Mouse (Mus musculus) stomach, embryonic 16.5 days (tissue): ENCODE results near the gene Hdac5. TPM values are rescaled to one million over a fixed set of nuclear protein-coding genes. Genes with fewer than 3 reads are reported as not detected.

ENCODE experiments used
- ATAC-seq: fragments of 200-750 bp; cut with Nextera tagmentation; 2 replicates; pipeline ENCODE4 v1.8.0; 2017; ENCODE audit warnings: moderate number of reproducible peaks, moderate TSS enrichment; ENCODE audit not compliant: insufficient read depth, low FRiP score
- H3K27ac ChIP-seq: fragments of 300-500 bp; sonication (generic); 2 replicates; pipeline ENCODE4 v1.5.1; 2014; ENCODE audit warnings: low read length
- H3K27me3 ChIP-seq: fragments of 300-500 bp; sonication (generic); 2 replicates; pipeline ENCODE4 v1.6.1; 2014; ENCODE audit warnings: low read length, control low read depth, mixed read lengths; ENCODE audit not compliant: control insufficient read depth, insufficient read depth
- H3K36me3 ChIP-seq: fragments of 300-500 bp; sonication (generic); 2 replicates; pipeline ENCODE4 v1.6.1; 2014; ENCODE audit warnings: low read length; ENCODE audit not compliant: control insufficient read depth, insufficient read depth
- H3K4me1 ChIP-seq: fragments of 300-500 bp; sonication (generic); 2 replicates; pipeline ENCODE4 v1.6.1; 2014; ENCODE audit warnings: low read length, control low read depth, mixed read lengths; ENCODE audit not compliant: control insufficient read depth, insufficient read depth
- H3K4me2 ChIP-seq: fragments of 300-500 bp; sonication (generic); 2 replicates; pipeline ENCODE4 v1.6.1; 2014; ENCODE audit warnings: low read depth, low read length, mixed read lengths
- H3K4me3 ChIP-seq: fragments of 300-500 bp; sonication (generic); replicated peaks from 2 replicates; pipeline ENCODE4 v1.5.1; 2014; ENCODE audit warnings: mild to moderate bottlenecking, low read length
- H3K9ac ChIP-seq: fragments of 300-500 bp; sonication (generic); 2 replicates; pipeline ENCODE4 v1.6.1; 2014; ENCODE audit warnings: low read length
- H3K9me3 ChIP-seq: fragments of 300-500 bp; sonication (generic); replicated peaks from 2 replicates; pipeline ENCODE4 v1.6.1; 2016; ENCODE audit warnings: low read length, control low read depth; ENCODE audit not compliant: control insufficient read depth
- WGBS: fragments of 180-500 bp; shearing (Covaris S2); extraction: QIAGEN DNeasy Blood & Tissue Kit; methylation state at CpG from one replicate; pipeline ENCODE4 v1.1.7; 2014; 5-methylcytosine and 5-hydroxymethylcytosine counted together
- polyA plus RNA-seq: library from polyadenylated mRNA; unstranded; fragments of >200 nt; fragmentation: Nextera tagmentation; extraction: Ambion mirVana; gene quantifications from 2 replicates; pipeline ENCODE4 v1.2.1, GENCODE M21; 2015

The Hdac5 gene
- polyA plus RNA-seq, 1 experiment from 2014 or later: 60.6 TPM

DNA sequence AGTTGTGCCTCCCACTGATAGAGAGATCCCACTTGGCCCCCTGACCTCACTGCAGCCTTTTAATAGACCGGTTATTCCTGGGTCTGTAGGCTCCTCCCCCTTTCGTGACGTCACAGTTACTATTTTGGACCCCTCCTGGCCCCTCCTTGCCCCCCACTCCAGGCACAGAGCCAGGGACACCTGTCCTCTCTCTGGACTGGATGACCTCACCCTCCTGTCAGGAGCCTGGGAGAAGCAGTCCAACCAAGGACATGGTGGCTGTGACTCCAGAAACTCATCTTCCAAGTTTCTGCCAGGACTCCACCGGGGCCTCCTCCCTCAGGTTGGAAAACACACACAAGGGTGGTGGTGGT lies 10.0 kb downstream of the Hdac5 start:
- Histone ChIP-seq H3K9ac (peak overlapping the region; percentile 33; the same call in 1 of the 2 replicates), H3K4me1 (peaks cover 81% of the 10 kb centered on the region), H3K4me3 (no peak overlapping the region), H3K4me2 (no peak overlapping the region), H3K36me3 (no peaks in the 10 kb centered on the region), H3K27me3 (no peaks in the 10 kb centered on the region), H3K27ac (peak overlapping the region; percentile 91), H3K9me3 (no peaks in the 10 kb centered on the region)
- no peak for ATAC-seq
- 44% methylated on average over 4 of the region's 4 CpGs for WGBS

DNA sequence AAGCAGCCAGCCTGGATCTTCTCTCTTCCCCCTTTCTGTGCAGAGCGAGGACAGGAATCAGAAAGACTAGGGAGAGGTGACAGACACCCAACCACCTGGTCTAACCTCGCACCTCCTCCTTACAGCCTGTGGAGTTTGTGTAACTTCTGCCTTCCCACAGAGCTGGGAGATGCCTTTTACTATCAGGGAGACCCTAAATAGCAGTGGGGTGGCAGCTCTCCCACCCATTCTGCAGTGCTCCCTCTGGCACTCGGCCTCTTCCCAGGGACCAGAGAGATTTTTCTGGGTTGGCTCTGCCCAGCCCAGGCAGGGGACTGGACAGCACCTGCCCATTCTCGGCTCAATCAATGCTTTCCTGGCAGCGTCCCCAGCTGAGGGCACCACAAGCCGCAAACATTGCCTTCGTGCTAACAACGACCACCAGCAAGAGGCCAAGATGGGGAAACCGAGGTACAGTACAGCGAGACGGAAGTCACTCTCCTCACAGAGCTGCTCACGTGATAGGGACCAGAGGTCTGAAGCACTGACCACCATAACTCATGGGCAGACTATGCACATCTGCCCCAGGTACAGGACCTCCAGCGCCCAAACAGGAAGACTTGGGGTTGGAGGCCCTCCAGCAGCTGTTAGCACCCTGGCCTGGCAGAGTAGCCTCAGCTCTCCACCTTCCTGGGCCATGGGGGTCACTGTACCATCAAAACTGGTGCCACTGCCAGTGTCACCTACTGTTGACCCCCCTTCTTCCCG lies 10.5 kb downstream of the Hdac5 start:
- no peak for ATAC-seq
- peaks cover 81% of the 10 kb centered on the region for H3K4me1 ChIP-seq
- WGBS: 48% methylated on average over 13 of the region's 14 CpGs
- peak overlapping the region; percentile 49; the same call in 1 of the 2 replicates for H3K4me3 ChIP-seq
- peak overlapping the region; percentile 33 for H3K9ac ChIP-seq
- peak overlapping the region; percentile 74 for H3K4me2 ChIP-seq
- peak overlapping the region; percentile 91 for H3K27ac ChIP-seq
- H3K36me3 ChIP-seq: no peaks in the 10 kb centered on the region
- H3K9me3 ChIP-seq: no peaks in the 10 kb centered on the region
- H3K27me3 ChIP-seq: no peaks in the 10 kb centered on the region

DNA sequence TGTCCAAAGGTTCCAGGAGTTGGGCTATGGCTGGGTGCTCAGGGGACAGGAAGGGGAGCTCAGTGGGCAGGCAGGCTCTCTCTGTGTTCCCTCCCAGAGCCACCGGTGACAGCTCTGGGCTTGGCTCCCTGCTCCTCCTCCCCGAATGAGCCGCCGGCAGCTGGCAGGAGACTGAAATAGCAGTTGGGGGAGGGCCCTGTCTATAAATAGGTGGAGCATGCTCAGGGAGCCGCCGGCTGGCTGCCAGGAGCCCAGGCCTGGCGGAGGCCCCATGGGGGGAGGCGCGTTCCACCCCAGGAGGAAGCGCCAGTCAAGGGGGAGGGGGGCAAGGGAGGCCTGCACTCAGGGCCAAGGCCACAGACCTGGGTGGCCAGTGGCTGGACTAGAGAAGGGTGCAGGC lies 11.2 kb downstream of the Hdac5 start:
- Histone ChIP-seq H3K9me3 (no peaks in the 10 kb centered on the region), H3K27me3 (no peaks in the 10 kb centered on the region), H3K27ac (peak overlapping the region; percentile 91), H3K9ac (peak overlapping the region; percentile 74), H3K36me3 (no peaks in the 10 kb centered on the region), H3K4me1 (peaks cover 81% of the 10 kb centered on the region), H3K4me3 (peak overlapping the region; percentile 49), H3K4me2 (peak overlapping the region; percentile 74)
- WGBS: 1% methylated on average over 10 of the region's 10 CpGs
- ATAC-seq: peak; percentile 88

DNA sequence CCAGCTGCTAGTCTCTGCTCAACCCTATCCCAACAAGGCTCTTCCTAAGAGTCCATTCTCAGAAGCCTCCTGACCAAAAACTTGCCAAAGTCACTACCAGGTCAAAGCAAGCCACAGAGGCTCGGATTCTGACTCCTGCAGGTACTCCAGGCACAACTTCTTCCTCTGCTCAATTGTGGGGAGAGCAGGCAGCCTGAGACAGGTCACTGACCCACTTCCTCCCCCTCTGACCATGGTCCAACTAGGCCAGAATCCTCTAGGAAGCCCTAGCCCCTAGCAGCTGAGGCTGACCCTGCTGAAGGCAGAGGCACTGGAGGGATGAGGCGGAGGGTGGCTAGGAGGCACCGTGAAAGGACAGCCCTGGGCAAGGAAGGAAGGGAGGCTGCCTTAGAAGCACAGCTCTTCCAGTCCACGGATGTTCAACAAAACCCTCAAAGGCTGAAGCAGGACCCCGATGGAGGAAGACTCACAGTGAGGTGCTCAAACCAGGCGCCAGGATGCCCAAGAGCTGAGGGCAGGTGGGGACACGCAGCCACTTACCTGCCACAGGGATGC lies 12.0 kb downstream of the Hdac5 start:
- ATAC-seq: no peak
- Histone ChIP-seq H3K9me3 (no peaks in the 10 kb centered on the region), H3K4me2 (peak overlapping the region; percentile 74), H3K9ac (peak overlapping the region; percentile 74), H3K4me3 (peak overlapping the region; percentile 49), H3K36me3 (no peaks in the 10 kb centered on the region), H3K27ac (peak overlapping the region; percentile 91), H3K27me3 (no peaks in the 10 kb centered on the region), H3K4me1 (peaks cover 80% of the 10 kb centered on the region)
- 44% methylated on average over 7 of the region's 7 CpGs for WGBS

DNA sequence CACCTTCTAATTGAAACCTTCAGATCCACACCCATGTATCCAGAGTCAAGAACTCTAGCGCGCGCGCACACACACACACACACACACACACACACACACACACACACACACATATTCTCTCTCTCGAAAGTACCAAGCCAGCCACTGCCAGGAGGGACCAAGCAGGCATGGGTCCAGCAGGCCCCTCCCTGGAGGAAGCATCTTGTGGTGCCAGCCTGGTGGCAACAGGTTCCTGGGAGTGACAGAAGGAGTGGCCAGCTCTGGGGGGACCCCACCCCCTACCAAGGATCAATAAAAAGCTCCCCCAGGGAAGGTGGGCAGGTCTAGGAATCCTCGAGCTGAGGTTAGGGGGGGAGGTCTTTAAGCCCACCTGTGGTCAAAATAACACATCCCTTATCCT lies 12.6 kb downstream of the Hdac5 start:
- peak overlapping the region; percentile 74 for H3K4me2 ChIP-seq
- peak overlapping the region; percentile 91 for H3K27ac ChIP-seq
- peaks cover 81% of the 10 kb centered on the region for H3K4me1 ChIP-seq
- 40% methylated on average over 6 of the region's 6 CpGs for WGBS
- H3K9me3 ChIP-seq: no peaks in the 10 kb centered on the region
- peak overlapping the region; percentile 49 for H3K4me3 ChIP-seq
- ATAC-seq: no peak
- H3K9ac ChIP-seq: peak overlapping the region; percentile 74
- H3K36me3 ChIP-seq: no peaks in the 10 kb centered on the region
- H3K27me3 ChIP-seq: no peaks in the 10 kb centered on the region

DNA sequence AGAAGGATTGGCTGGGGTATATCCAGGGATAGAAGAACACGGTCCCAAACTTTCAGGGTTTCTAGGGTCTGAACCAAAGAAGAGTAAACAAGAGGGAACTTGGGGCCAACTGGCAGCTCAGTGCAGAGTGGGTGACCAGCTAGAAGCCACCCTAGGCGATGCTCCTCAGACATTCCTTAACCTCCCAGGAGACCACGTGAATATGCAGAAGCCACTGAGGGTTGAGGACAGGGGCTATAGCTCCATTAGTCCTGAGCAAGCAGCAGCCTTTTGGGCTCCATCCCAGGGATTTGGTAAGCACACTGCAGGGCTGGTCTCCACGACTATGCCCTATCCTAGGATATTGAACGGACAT lies 13.1 kb downstream of the Hdac5 start:
- no peak for ATAC-seq
- Histone ChIP-seq H3K4me1 (peaks cover 82% of the 10 kb centered on the region), H3K9me3 (no peaks in the 10 kb centered on the region), H3K9ac (peak overlapping the region; percentile 74), H3K4me3 (peak overlapping the region; percentile 49), H3K27me3 (no peaks in the 10 kb centered on the region), H3K4me2 (peak overlapping the region; percentile 74), H3K27ac (peak overlapping the region; percentile 91), H3K36me3 (no peaks in the 10 kb centered on the region)
- WGBS: 21% methylated on average over 5 of the region's 5 CpGs

DNA sequence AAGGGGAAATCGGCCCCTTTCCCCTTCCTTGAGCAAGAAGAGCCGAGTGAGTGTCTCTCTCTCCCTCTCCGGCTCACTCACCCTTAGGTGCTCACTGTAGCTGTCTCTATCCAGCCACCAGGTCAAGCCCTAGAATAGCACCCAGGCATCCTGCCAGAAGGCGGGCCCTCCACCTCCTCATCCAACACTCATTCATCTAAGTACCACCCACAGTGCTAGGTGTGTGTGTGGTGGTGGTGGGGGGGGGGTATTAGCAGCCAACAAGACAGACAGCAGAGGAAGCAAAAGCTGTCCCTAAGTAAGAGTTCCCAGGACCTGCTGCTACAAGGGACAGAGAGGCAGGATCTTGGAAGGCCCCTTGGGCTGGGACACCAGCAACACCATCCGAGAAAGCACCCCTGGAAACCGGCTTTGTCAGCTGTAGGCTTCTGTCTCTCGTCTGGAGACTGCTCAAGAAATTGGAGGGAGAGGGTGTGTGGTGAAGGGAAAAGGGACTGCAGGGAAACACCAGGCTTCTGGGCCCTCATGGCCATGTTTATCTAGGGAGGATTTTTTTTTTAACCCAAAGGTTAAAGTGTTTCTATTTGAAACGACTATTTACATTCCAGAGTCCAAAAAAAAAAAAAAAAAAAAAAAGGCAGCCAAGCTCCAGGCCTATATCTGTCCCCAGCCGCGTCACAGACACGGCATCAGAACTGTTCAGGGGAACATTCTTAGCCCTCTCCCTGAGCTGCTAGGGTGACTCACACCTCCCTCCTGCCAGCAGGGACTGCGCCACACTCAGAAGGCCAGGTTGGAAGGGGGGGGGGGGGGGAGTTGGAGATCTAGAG lies 13.7 kb downstream of the Hdac5 start:
- 9% methylated on average over 12 of the region's 12 CpGs for WGBS
- Histone ChIP-seq H3K27me3 (no peaks in the 10 kb centered on the region), H3K4me2 (peak overlapping the region; percentile 74), H3K4me3 (peak overlapping the region; percentile 49), H3K9ac (peak overlapping the region; percentile 74), H3K4me1 (peaks cover 87% of the 10 kb centered on the region), H3K36me3 (no peaks in the 10 kb centered on the region), H3K27ac (peak overlapping the region; percentile 91), H3K9me3 (no peaks in the 10 kb centered on the region)
- ATAC-seq: peak; percentile 75

DNA sequence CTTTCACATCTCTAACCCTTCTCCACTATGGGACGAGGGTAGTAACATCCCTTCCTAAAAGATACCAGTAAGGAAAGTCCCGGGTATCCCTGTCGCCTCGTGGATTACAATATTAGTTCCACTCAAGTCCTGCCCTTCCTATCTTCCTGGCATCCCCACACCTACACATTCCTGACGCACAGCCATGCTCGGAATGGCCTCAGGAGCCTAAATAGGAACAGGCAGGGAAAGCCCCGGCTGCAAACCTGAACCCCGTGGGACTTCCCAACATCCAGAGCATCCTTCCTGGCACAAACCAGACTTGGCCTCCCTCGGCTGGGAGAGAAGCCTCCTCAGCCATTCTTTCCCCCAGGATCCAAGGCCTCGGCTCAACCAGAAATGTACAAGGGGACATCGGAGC lies 14.5 kb downstream of the Hdac5 start:
- Histone ChIP-seq H3K4me1 (peaks cover 91% of the 10 kb centered on the region), H3K27ac (peak overlapping the region; percentile 91), H3K27me3 (no peaks in the 10 kb centered on the region), H3K9ac (peak overlapping the region; percentile 64), H3K9me3 (no peaks in the 10 kb centered on the region), H3K4me3 (peak overlapping the region; percentile 49; the same call in 1 of the 2 replicates), H3K4me2 (peak overlapping the region; percentile 74), H3K36me3 (no peaks in the 10 kb centered on the region)
- no peak for ATAC-seq
- WGBS: 58% methylated on average over 11 of the region's 11 CpGs
